Mouse (Mus musculus) lung, postnatal 0 days (tissue): ENCODE results near the gene E2f4. TPM values are rescaled to one million over a fixed set of nuclear protein-coding genes. Genes with fewer than 3 reads are reported as not detected.

Experiments used
- ATAC-seq: fragments of 200-750 bp; cut with Nextera tagmentation; 2 replicates; pipeline ENCODE4 v1.8.0; 2017; ENCODE audit warnings: moderate library complexity
- DNase-seq: peaks from one replicate; pipeline ENCODE4 v3.0.0-alpha.2; 2016; ENCODE audit warnings: low spot score
- H3K27ac ChIP-seq: fragments of 300-500 bp; sonication (generic); 2 replicates; pipeline ENCODE4 v1.5.1; 2014; ENCODE audit warnings: antibody characterized with exemption, mild to moderate bottlenecking, low read length, mixed read lengths
- H3K27me3 ChIP-seq: fragments of 300-500 bp; sonication (generic); replicated peaks from 2 replicates; pipeline ENCODE4 v1.6.1; 2014; ENCODE audit warnings: low read length, mixed read lengths; ENCODE audit not compliant: insufficient read depth
- H3K36me3 ChIP-seq: fragments of 300-500 bp; sonication (generic); 2 replicates; pipeline ENCODE4 v1.6.1; 2014; ENCODE audit warnings: low read length, mixed read lengths; ENCODE audit not compliant: insufficient read depth
- H3K4me1 ChIP-seq: fragments of 300-500 bp; sonication (generic); 2 replicates; pipeline ENCODE4 v1.6.1; 2014; ENCODE audit warnings: antibody characterized with exemption, low read depth, low read length, mixed read lengths; ENCODE audit not compliant: insufficient read depth
- H3K4me2 ChIP-seq: fragments of 300-500 bp; sonication (generic); replicated peaks from 2 replicates; pipeline ENCODE4 v1.6.1; 2014; ENCODE audit warnings: low read depth, mild to moderate bottlenecking, low read length, moderate library complexity, mixed read lengths
- H3K4me3 ChIP-seq: fragments of 300-500 bp; sonication (generic); 2 replicates; pipeline ENCODE4 v1.5.1; 2014; ENCODE audit warnings: low read depth, low read length
- H3K9ac ChIP-seq: fragments of 300-500 bp; sonication (generic); replicated peaks from 2 replicates; pipeline ENCODE4 v1.6.1; 2014; ENCODE audit warnings: low read depth, mild to moderate bottlenecking
- H3K9me3 ChIP-seq: fragments of 300-500 bp; sonication (generic); 2 replicates; pipeline ENCODE4 v1.6.1; 2016; ENCODE audit warnings: low read length, mixed read lengths
- CTCF ChIP-seq: IDR thresholded peaks from 2 replicates; pipeline ENCODE4 v1.5.1; 2016; ENCODE audit warnings: antibody characterized with exemption, mild to moderate bottlenecking
- EP300 ChIP-seq: IDR thresholded peaks from 2 replicates; pipeline ENCODE4 v1.6.1; 2016; ENCODE audit warnings: antibody characterized with exemption, mild to moderate bottlenecking, control low read depth
- WGBS: fragments of 180-500 bp; shearing (Covaris S2); extraction: QIAGEN DNeasy Blood & Tissue Kit; methylation state at CpG from one replicate; pipeline ENCODE4 v1.1.7; 2014; 5-methylcytosine and 5-hydroxymethylcytosine counted together
- polyA plus RNA-seq: library from polyadenylated mRNA; unstranded; fragments of >200 nt; fragmentation: Nextera tagmentation; extraction: Ambion mirVana; gene quantifications from 2 replicates; pipeline ENCODE4 v1.2.1, GENCODE M21; 2015

The E2f4 gene
- polyA plus RNA-seq, 1 experiment from 2014 or later: 32.7 TPM

DNA sequence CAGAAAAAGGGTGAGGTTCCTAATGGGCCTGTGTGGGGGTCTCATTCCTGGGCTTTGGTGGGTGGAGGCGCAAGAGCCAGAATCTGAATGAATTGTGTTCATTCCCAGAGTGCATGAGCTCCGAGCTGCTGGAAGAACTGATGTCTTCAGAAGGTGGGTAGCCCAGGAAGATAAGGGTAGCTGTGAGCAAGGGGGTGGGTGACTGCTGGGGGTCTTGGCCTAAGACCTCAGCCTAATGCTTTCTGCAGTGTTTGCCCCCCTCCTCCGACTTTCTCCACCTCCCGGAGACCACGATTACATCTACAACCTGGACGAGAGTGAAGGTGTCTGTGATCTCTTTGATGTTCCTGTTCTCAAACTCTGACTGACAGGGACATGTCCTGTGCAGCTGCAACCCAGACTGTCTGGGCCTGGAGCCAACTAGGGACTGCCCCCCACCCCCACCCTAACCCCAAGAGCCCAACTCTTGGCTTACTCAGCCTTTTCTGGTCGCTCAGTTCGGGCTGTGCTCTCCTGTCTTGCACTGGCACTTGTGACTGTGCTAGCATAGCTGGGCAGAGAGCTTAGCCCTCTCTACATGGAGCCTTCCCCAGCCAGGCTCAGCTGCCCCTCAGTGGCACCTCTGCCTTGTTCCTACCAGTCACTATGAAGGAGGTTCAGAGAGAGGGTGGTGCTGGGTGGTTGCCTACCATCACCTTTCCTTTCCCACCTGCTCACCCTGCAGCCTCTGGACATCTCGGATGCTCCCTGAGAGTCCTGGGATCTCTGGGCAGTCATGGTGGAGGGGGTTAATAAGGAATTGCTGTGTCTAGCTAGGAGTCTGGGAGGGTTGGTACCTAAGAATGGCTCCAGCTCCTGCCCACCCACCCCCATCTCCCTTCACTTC, 7.1 kb downstream of the E2f4 start:
- H3K9ac ChIP-seq: no peak overlapping the region
- no peaks in the 10 kb centered on the region for H3K9me3 ChIP-seq
- no peaks in the 10 kb centered on the region for H3K27me3 ChIP-seq
- H3K4me1 ChIP-seq: peaks cover 11% of the 10 kb centered on the region; the same call in 1 of the 2 replicates
- TF ChIP-seq CTCF: no peak
- no peak for TF ChIP-seq EP300
- no peak overlapping the region for H3K4me3 ChIP-seq
- ATAC-seq (peak; percentile 8), DNase-seq (peak; percentile 36)
- 42% methylated on average over 9 of the region's 9 CpGs for WGBS
- H3K4me2 ChIP-seq: no peak overlapping the region
- peak overlapping the region; percentile 71 for H3K27ac ChIP-seq
- peaks cover 38% of the 10 kb centered on the region for H3K36me3 ChIP-seq

DNA sequence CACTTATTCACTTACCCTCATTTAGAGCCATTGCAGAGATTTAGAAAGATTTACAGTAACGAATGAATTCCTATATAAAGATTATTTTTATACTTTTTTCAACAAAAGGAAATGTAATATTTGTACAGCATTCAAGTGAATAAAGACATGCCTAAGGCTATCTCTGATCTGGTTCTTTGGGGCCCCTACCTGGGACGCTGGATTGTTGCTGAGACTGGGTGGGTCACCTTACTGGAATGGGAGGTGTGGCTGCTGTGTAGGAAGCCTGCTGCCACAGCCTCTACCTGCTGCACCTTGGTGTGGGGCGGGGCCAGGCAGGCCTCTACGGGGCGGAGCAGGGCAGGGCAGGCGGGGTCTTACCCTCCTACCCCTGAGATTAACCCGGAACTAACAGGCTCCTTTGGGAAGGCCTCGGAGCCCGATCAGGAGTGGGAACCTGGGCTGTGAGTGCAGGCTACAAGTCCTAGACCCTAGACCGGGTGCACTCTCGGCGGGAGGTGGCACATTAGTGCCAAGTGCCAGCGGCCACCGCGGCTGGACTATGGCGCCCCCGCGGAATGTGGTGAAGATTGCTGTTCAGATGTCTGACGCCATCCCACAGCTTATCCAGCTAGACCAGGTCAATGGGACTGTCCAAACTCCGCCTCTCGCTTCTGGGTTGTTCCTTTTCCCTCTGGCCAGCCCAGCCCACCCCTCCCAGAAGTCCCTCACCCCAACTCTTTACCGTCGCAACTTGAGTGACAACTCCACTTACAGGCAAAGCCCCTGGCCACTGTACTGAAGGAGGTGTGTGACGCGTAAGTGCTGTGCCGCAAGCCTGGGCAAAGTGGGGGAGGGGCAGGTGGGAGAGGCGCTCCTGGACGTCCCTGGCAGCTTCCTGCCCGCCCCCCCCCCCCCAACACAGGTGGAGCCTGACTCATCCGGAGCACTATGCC, 8.0 kb downstream of the E2f4 start, which contains the start of gene Elmo3:
Elmo3 (plus strand) TSS at position 391 of the 935 bp plus-strand sequence.
- Histone ChIP-seq H3K4me1 (peaks cover 11% of the 10 kb centered on the region; the same call in 1 of the 2 replicates), H3K4me3 (peak within 1 kb of the TSS; percentile 33), H3K4me2 (peak within 1 kb of the TSS; percentile 59), H3K9ac (0 out of 2 replicates have a peak within 1 kb of the TSS, but pooled peaks have one; percentile 16), H3K27me3 (no peaks in the 10 kb centered on the region), H3K27ac (peak within 1 kb of the TSS; percentile 87), H3K36me3 (peaks cover 30% of the 10 kb centered on the region), H3K9me3 (no peaks in the 10 kb centered on the region)
- DNase-seq (peak; percentile 91), ATAC-seq (peak; percentile 93)
- 7% methylated on average over 28 of the region's 30 CpGs for WGBS
- TF ChIP-seq EP300 (no peak), CTCF (peak; percentile 29; the same call in 1 of the 2 replicates)

DNA sequence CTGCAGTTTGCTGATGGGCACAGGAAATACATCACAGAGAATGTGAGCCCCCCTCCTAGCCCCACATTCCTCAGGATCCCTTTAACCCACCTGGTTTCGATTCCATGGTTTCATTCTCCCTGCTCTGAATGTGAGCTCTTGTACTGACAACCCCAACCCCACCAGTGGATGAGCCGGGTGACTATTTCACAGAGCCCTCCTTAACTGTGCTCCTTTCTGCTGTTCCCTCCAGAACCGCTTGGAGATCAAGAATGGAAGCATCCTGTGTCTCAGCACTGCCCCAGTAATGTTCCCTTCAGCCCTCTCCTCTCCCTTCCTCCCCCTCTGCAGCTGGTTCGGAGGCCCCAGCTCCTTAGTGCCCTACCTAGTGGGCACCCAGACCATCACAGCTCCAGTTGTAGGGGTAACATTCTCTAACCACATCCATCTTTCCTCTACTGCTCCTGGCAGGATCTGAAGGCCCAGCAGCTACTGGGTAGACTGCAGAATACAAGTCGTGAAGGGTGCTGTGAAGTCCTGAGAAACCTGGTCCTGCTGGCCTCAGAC, 8.8 kb downstream of the E2f4 start:
- peaks cover 27% of the 10 kb centered on the region for H3K36me3 ChIP-seq
- 24% methylated on average over 5 of the region's 5 CpGs for WGBS

DNA sequence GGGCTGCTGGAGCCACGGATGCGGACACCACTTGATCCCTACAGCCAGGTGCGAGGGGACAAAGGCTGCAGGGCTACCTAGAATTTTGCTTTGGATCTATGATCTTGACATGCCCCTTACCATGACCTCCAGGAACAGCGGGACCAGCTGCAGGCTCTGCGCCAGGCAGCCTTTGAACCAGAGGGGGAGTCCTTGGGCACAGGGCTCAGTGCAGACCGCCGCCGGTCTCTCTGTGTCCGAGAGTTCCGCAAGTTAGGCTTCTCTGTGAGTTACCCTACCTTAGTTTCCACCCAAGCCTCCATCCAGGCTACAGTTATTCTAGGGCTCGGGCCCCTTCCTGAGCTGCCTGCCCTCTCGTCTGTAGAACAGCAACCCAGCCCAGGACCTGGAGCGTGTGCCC, 10.2 kb downstream of the E2f4 start:
- no peak overlapping the region for H3K9ac ChIP-seq
- peaks cover 11% of the 10 kb centered on the region; the same call in 1 of the 2 replicates for H3K4me1 ChIP-seq
- H3K9me3 ChIP-seq: no peaks in the 10 kb centered on the region
- DNase-seq (no peak), ATAC-seq (no peak)
- 93% methylated on average over 13 of the region's 13 CpGs for WGBS
- H3K4me3 ChIP-seq: no peak overlapping the region
- H3K27ac ChIP-seq: no peak overlapping the region
- no peak for TF ChIP-seq EP300
- TF ChIP-seq CTCF: no peak
- H3K27me3 ChIP-seq: no peaks in the 10 kb centered on the region
- H3K36me3 ChIP-seq: peaks cover 24% of the 10 kb centered on the region
- H3K4me2 ChIP-seq: no peak overlapping the region

More for the DNA sequence above, 8.8 kb downstream of the E2f4 start:
- Histone ChIP-seq H3K9ac (no peak overlapping the region), H3K27ac (peak overlapping the region; percentile 87), H3K27me3 (no peaks in the 10 kb centered on the region), H3K4me3 (peak overlapping the region; percentile 33), H3K4me1 (peaks cover 11% of the 10 kb centered on the region; the same call in 1 of the 2 replicates), H3K4me2 (peak overlapping the region; percentile 59), H3K9me3 (no peaks in the 10 kb centered on the region)
- ATAC-seq (peak; percentile 2; the same call in 1 of the 2 replicates), DNase-seq (no peak)
- TF ChIP-seq CTCF (peak; percentile 39), EP300 (no peak)

DNA sequence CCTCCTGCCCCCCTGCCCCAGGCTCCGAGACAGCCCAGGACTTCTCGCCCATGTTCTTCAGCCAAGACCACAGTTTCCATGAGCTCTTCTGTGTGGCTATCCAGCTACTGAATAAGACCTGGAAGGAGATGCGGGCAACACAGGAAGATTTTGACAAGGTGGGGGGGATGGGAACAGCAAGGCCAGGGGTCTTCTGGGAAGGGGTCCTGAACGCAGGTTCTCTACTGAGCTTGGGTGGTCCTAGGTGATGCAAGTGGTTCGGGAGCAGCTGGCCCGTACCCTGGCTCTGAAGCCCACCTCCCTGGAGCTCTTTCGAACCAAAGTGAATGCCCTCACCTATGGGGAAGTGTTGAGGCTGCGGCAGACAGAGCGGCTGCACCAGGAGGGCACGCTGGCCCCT, 11.0 kb downstream of the E2f4 start:
- no peak overlapping the region for H3K9ac ChIP-seq
- H3K4me2 ChIP-seq: no peak overlapping the region
- whole genome bisulfite sequencing: 90% methylated on average over 10 of the region's 10 CpGs
- H3K4me1 ChIP-seq: peaks cover 11% of the 10 kb centered on the region; the same call in 1 of the 2 replicates
- DNase-seq: no peak
- TF ChIP-seq EP300: no peak
- TF ChIP-seq CTCF: no peak
- no peak for ATAC-seq
- no peak overlapping the region for H3K27ac ChIP-seq
- H3K27me3 ChIP-seq: no peaks in the 10 kb centered on the region
- no peaks in the 10 kb centered on the region for H3K9me3 ChIP-seq
- peaks cover 30% of the 10 kb centered on the region for H3K36me3 ChIP-seq
- H3K4me3 ChIP-seq: no peak overlapping the region
